Comparison of ENCODE assay signal across 9 mouse cellular contexts in genomic region chr7:135631776-135632552, GRCm38 (mm10).
DNase-seq lines count a peak whose midpoint lies in the region; ATAC-seq lines count a peak whose summit lies in the region.
"Had no signal": no experiment of that assay in that cellular context is flagged by ENCODE, and none has a peak within 500 bp of the region (broad histone marks: within the 10 kb centered on the region; RNA-seq: fewer than 3 reads in every experiment).

No protein-coding gene starts in this region.

- H3K4me3 ChIP-seq in midbrain, embryonic 10.5 days = no peak overlapping the region
- H3K4me3 ChIP-seq in midbrain, embryonic 16.5 days (ENCODE audit: low read depth, low read length) = no peak overlapping the region
- H3K4me3 ChIP-seq: embryonic facial prominence, embryonic 13.5 days had no signal

- H3K27ac ChIP-seq in midbrain, embryonic 10.5 days (replicated peaks) = no peak overlapping the region
- H3K27ac ChIP-seq in midbrain, embryonic 16.5 days (ENCODE audit: low read length) = no peak overlapping the region
- H3K27ac ChIP-seq: embryonic facial prominence, embryonic 13.5 days had no signal

- H3K4me1 ChIP-seq in midbrain, embryonic 10.5 days = peaks cover 13% of the 10 kb centered on the region
- H3K4me1 ChIP-seq in midbrain, embryonic 16.5 days (ENCODE audit: control insufficient read depth, insufficient read depth, low read length) = peaks cover 11% of the 10 kb centered on the region; the same call in 1 of the 2 replicates
- H3K4me1 ChIP-seq: embryonic facial prominence, embryonic 13.5 days had no signal

- no peaks in the 10 kb centered on the region; the same call in 1 of the 2 replicates for H3K27me3 ChIP-seq in midbrain, embryonic 10.5 days (ENCODE audit: low read depth, poor library complexity, severe bottlenecking)
- no peaks in the 10 kb centered on the region for H3K27me3 ChIP-seq in midbrain, embryonic 16.5 days (ENCODE audit: control insufficient read depth, insufficient read depth, low read depth, low read length)

- intact Hi-C loops in left cerebral cortex, postnatal 25 days (cut with DNase I) = loop anchor here (1.0 to 2.0 kb wide), 2 partner anchors 95 to 143 kb away; partner anchors contain the start of gene Ptpre

- H3K9ac ChIP-seq in midbrain, embryonic 16.5 days (ENCODE audit: low read depth, low read length) = no peak overlapping the region
- H3K9ac ChIP-seq: embryonic facial prominence, embryonic 13.5 days had no signal

- H3K4me2 ChIP-seq in midbrain, embryonic 16.5 days (ENCODE audit: low read length) = no peak overlapping the region
- H3K4me2 ChIP-seq: embryonic facial prominence, embryonic 13.5 days had no signal

- WGBS in midbrain, embryonic 10.5 days = 55% methylated on average over 8 of the region's 8 CpGs
- 51% methylated on average over 8 of the region's 8 CpGs for WGBS in midbrain, embryonic 16.5 days

- DNase-seq in midbrain, embryonic 10.5 days (ENCODE audit: low spot score) = peak; percentile 63
- DNase-seq in cerebellum, adult 11-12 months = peak; percentile 77
- DNase-seq in frontal cortex, adult 2 months (ENCODE audit: extremely low spot score in 1 of 2, low spot score in 1 of 2) = peak; percentile 38 to 86
- DNase-seq in left cerebral cortex, postnatal 25 days (ENCODE audit: low spot score in 2 of 2) = peak; percentile 68 to 78
- peak; percentile 65 to 71 for DNase-seq in natural killer cell, adult 2 months (ENCODE audit: low spot score in 2 of 2)
- peak; percentile 69 to 88 for DNase-seq in spleen, postnatal 4 days (ENCODE audit: low spot score in 2 of 2)

- no peaks in the 10 kb centered on the region for H3K36me3 ChIP-seq in midbrain, embryonic 10.5 days
- no peaks in the 10 kb centered on the region for H3K36me3 ChIP-seq in midbrain, embryonic 16.5 days (ENCODE audit: control insufficient read depth, insufficient read depth, low read length)
- H3K36me3 ChIP-seq: embryonic facial prominence, embryonic 13.5 days had no signal

- no peaks in the 10 kb centered on the region for H3K9me3 ChIP-seq in midbrain, embryonic 10.5 days (replicated peaks)
- no peaks in the 10 kb centered on the region for H3K9me3 ChIP-seq in midbrain, embryonic 16.5 days (replicated peaks; ENCODE audit: control insufficient read depth, low read length, poor library complexity, severe bottlenecking)
- H3K9me3 ChIP-seq: embryonic facial prominence, embryonic 13.5 days had no signal

- no peak for ATAC-seq in midbrain, embryonic 16.5 days
- peak; percentile 50 for ATAC-seq in inflammation-experienced regulatory T-cells, adult 6 months
